Mouse (Mus musculus): ENCODE measurements around the gene Thsd7b. TPM values are rescaled to one million over a fixed set of nuclear protein-coding genes. Genes with fewer than 3 reads are reported as not detected.
A peak's percentile ranks its signal among the peaks of the same experiment; 100 is the strongest.
"Not testable (repeated sequence)": the region's sequence is repeated elsewhere in the genome, so short reads cannot be mapped to it uniquely, and the experiment has no call there.

Gene Thsd7b
- polyA plus RNA-seq, 1 experiment from 2014 or later, result 0.30 TPM

DNA sequence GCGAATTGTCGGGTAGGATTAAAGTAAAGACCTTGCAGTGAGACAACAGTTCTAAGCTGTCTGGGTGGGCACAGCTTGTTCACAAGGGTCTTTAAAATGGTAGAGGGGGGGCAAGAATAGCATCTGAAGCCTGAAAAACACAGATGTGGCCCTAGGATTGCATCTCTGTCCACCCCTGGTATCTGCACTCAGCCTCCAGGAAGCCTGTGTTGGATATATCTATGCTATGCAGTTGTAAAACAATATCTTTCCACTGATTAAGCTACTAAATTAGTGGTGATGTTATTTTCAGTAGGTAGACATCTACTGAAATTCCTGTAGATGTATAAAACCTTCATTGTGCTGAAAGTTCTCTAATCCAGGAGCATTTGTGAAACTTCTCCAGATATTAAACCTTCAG lies 840.4 kb downstream of the Thsd7b start:
- H3K4me1 ChIP-seq, result no peaks in the 10 kb centered on the region
- no peaks in the 10 kb centered on the region for H3K36me3 ChIP-seq
- no peaks in the 10 kb centered on the region for H3K27me3 ChIP-seq (ENCODE audit: low read depth, poor library complexity, severe bottlenecking)
- no peak overlapping the region for H3K4me3 ChIP-seq
- no peak for DNase-seq (ENCODE audit: low spot score)
- no peak overlapping the region for H3K27ac ChIP-seq
- 94% methylated on average over 2 of the region's 2 CpGs for WGBS
- H3K9me3 ChIP-seq (replicated peaks), result no peaks in the 10 kb centered on the region

DNA sequence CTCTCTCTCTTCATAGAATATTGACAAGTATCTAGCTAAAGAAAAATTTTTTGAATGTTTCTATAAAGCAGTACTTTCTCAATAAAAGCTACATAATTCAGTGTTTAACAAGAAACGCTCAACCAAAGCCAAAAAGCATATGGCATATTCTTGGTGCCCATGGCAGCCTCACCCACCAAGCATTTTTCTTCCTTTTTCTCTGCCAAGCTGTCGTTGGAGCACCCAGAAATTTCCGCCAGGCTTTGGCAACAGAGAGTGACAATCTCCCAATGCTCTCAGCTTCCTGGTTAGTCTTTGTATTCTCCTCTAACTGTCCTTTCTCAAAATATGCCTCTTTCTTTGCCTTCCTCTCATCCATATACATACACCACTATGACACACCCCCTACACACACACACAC lies 857.8 kb downstream of the Thsd7b start:
- no peak for DNase-seq (ENCODE audit: low spot score)
- Histone ChIP-seq H3K9me3 (replicated peaks) (no peaks in the 10 kb centered on the region), H3K4me1 (no peaks in the 10 kb centered on the region), H3K36me3 (no peaks in the 10 kb centered on the region), H3K27ac (no peak overlapping the region), H3K27me3 (ENCODE audit: low read depth, poor library complexity, severe bottlenecking) (no peaks in the 10 kb centered on the region), H3K4me3 (no peak overlapping the region)
- WGBS, result 91% methylated on average over 3 of the region's 3 CpGs

DNA sequence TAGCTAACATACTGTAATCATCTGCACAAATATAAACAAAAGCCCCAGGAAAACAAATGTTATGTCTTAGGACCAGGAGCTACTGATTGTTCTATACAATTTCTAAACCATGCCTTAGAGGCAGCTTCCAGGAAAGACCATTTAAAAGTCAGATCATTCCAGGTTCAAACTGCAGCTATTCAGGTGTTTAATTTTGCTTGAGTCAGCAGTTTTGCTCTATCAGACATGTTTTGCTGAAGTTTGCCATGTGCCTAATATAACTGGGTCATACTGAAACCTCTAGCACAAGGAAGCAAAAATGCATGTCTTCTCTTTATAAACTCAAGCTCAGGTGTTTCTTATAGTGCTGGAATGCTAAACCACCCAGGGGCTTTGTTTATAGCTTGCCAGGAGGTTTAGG lies 893.1 kb downstream of the Thsd7b start:
- Histone ChIP-seq H3K9me3 (replicated peaks) (no peaks in the 10 kb centered on the region), H3K27ac (no peak overlapping the region), H3K27me3 (ENCODE audit: low read depth, poor library complexity, severe bottlenecking) (no peaks in the 10 kb centered on the region), H3K4me3 (no peak overlapping the region), H3K4me1 (no peaks in the 10 kb centered on the region), H3K36me3 (no peaks in the 10 kb centered on the region)
- DNase-seq (ENCODE audit: low spot score), result no peak

DNA sequence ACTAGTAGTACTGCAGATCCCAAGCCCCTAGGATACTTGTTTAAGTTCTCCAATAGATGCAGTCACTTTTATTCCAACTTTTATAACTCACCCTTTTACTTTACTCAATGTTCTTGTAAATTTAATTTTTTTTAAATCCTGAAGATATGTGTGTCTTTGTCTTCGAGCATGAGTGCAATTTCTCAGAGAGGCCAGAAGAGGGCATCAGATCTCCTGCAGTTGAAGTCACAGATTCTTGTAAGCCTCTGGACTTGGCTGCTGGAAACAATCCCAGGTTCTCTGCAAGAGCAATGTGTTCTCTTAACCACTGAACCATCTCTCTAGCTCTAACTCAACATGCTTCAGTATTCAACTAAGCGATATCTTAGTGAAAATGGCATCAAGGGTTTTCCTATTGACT lies 894.2 kb downstream of the Thsd7b start:
- WGBS, result 61% methylated on average over 2 of the region's 2 CpGs
- Histone ChIP-seq H3K27me3 (ENCODE audit: low read depth, poor library complexity, severe bottlenecking) (no peaks in the 10 kb centered on the region), H3K4me3 (no peak overlapping the region), H3K36me3 (no peaks in the 10 kb centered on the region), H3K9me3 (replicated peaks) (no peaks in the 10 kb centered on the region), H3K4me1 (no peaks in the 10 kb centered on the region), H3K27ac (no peak overlapping the region)
- DNase-seq (ENCODE audit: low spot score), result no peak

DNA sequence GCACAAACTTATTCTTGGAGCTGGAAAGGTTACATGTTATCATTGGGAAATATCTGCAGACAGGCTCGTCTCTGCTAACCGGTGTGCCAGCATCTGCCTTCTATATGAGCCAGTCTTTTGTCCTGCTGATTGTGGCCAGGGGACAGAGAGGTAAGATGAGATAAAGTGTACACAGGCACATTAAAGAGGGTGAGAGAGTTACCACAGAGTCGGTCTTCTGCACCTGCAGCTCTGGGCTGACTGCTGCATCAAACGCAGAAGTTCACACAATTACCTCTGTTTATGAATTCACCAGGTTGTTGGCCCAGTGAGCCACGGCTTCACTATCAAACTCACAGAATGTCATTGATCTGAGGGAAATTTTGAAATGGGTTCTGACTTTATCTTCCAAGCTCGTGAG lies 896.8 kb downstream of the Thsd7b start:
- WGBS, result 89% methylated on average over 6 of the region's 6 CpGs

DNA sequence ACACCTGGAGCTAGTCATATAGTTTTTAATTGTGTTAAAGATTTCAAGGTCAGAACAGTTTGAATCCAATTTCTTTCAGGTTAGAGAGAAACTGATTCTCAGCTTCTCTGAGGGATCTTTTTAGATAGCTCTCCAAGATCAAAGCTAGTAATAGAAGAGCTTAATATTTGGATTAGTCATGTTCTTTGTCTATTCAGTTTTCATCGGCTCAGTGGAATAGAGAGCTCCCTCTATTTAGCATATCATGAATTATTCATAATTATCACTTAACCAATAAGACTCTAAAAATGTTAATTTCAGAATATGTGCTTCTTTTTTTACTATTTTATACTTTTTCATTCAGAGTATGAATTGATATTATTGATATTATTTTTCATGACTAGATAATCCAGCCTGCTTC lies 897.2 kb downstream of the Thsd7b start:
- H3K4me3 ChIP-seq, result no peak overlapping the region
- 94% methylated on average over 1 of the region's 1 CpGs for WGBS
- H3K4me1 ChIP-seq, result no peaks in the 10 kb centered on the region
- H3K36me3 ChIP-seq, result no peaks in the 10 kb centered on the region
- H3K27me3 ChIP-seq (ENCODE audit: low read depth, poor library complexity, severe bottlenecking), result no peaks in the 10 kb centered on the region
- no peak for DNase-seq (ENCODE audit: low spot score)
- H3K27ac ChIP-seq, result no peak overlapping the region
- H3K9me3 ChIP-seq (replicated peaks), result no peaks in the 10 kb centered on the region

More for the DNA sequence above, 896.8 kb downstream of the Thsd7b start:
- H3K27ac ChIP-seq, result no peak overlapping the region
- no peaks in the 10 kb centered on the region for H3K36me3 ChIP-seq
- no peak overlapping the region for H3K4me3 ChIP-seq
- no peaks in the 10 kb centered on the region for H3K4me1 ChIP-seq
- no peaks in the 10 kb centered on the region for H3K27me3 ChIP-seq (ENCODE audit: low read depth, poor library complexity, severe bottlenecking)
- H3K9me3 ChIP-seq (replicated peaks), result no peaks in the 10 kb centered on the region
- DNase-seq (ENCODE audit: low spot score), result no peak

DNA sequence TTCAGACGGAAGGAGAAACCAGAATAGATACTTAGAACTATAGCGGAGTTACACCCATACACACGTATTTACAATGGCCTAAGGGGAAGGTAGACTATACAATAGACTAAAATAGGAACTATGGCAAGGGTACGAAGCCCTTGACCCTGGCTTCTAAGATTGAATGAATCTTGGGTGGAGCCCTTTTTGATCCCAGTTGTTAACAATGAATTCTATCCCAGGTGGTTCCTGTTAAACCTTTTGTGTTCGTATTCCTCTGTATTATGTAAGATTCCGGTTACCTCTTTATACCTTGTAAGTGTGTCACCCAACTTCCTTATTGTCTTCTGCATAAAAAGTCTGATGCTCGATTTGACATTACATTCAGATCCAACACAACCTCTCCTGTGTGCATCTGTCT lies 913.7 kb downstream of the Thsd7b start:
- H3K36me3 ChIP-seq; H3K27ac ChIP-seq; H3K27me3 ChIP-seq (ENCODE audit: low read depth, poor library complexity, severe bottlenecking); H3K9me3 ChIP-seq (replicated peaks); H3K4me1 ChIP-seq; H3K4me3 ChIP-seq; DNase-seq (ENCODE audit: low spot score): not testable (repeated sequence)
- 91% methylated on average over 7 of the region's 7 CpGs for WGBS

DNA sequence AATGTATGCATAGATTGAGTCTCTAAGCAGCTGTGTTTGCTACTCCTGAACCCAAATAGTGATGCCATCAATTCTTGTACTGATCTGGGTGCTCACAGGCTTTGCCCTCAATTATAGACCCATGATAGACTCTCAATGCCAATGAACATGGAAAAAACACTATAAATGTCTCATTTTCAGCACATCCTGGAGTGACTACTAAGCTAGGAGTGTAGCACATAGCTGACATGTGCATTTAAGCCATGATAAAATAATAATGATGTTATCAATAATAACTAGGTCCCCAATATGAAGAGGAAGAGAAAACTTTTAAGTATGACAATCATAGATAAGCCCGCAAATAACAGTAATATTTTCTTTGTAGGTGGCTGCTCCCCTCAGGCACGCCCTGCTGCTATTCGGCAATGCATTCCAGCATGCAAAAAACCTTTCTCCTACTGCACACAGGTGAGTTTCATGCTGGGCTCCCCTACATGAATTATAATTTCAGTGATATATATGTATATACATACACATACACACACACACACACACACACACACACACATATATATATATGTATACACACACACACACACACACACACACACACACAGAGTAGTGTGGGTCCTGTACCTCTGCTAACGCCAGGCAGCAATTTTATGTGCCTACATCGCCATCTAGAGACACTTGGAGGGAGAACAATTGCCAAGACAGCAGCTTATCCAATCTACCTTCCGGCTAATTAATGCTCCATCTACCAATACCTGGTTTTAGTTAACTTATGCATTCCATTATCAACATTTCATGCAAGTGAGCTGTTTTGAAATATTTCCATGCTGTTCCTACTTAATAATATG lies 919.3 kb downstream of the Thsd7b start:
- Histone ChIP-seq H3K9me3 (replicated peaks) (no peaks in the 10 kb centered on the region), H3K4me3 (no peak overlapping the region), H3K4me1 (no peaks in the 10 kb centered on the region), H3K27me3 (ENCODE audit: low read depth, poor library complexity, severe bottlenecking) (no peaks in the 10 kb centered on the region), H3K27ac (no peak overlapping the region), H3K36me3 (no peaks in the 10 kb centered on the region)
- peak; percentile 36 for DNase-seq (ENCODE audit: low spot score)
- 54% methylated on average over 6 of the region's 6 CpGs for WGBS

DNA sequence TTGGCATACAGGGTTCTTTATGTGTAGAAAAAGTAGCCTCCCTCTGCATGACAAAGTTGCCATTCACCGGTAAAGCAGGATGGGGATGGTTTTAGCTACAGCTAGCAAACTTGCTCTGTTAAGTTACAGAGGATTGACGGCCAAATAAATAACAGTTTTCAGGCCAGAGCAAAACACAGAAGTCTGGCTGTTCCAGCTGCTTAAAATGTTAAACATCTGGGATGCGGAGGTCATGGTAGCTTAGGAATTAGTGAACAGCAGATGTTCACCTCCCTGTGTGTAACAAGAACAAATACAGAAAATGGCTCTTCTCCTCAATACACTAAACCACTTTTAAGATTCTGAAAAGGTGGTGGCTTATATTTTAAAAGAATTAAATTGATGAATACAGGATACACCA lies 944.3 kb downstream of the Thsd7b start:
- Histone ChIP-seq H3K4me3 (no peak overlapping the region), H3K9me3 (replicated peaks) (no peaks in the 10 kb centered on the region), H3K27ac (no peak overlapping the region), H3K27me3 (ENCODE audit: low read depth, poor library complexity, severe bottlenecking) (no peaks in the 10 kb centered on the region), H3K36me3 (no peaks in the 10 kb centered on the region), H3K4me1 (no peaks in the 10 kb centered on the region)
- WGBS, result 68% methylated on average over 3 of the region's 3 CpGs
- DNase-seq (ENCODE audit: low spot score), result no peak

DNA sequence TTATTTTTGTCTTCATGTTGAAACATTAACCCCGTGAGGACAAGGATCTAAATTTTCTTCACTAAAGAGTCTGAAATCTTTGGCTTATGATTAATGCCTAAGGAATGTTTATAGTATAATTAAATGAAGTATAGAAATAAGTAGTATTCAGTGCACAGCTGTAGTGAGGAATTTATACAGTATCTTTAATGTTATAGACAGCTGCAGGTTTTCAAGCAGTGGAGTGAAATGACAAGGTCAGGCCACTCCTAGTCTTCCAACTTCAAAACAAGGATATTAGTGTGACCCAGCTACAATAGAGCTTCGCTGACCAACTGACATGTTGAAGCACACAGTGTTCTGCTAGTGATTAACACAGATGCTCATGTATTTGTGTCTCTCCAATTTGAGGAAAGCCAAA lies 949.8 kb downstream of the Thsd7b start:
- no peak for DNase-seq (ENCODE audit: low spot score)
- no peaks in the 10 kb centered on the region for H3K36me3 ChIP-seq
- H3K4me3 ChIP-seq, result no peak overlapping the region
- 89% methylated on average over 2 of the region's 2 CpGs for WGBS
- no peaks in the 10 kb centered on the region for H3K9me3 ChIP-seq (replicated peaks)
- no peak overlapping the region for H3K27ac ChIP-seq
- H3K27me3 ChIP-seq (ENCODE audit: low read depth, poor library complexity, severe bottlenecking), result no peaks in the 10 kb centered on the region
- no peaks in the 10 kb centered on the region for H3K4me1 ChIP-seq

DNA sequence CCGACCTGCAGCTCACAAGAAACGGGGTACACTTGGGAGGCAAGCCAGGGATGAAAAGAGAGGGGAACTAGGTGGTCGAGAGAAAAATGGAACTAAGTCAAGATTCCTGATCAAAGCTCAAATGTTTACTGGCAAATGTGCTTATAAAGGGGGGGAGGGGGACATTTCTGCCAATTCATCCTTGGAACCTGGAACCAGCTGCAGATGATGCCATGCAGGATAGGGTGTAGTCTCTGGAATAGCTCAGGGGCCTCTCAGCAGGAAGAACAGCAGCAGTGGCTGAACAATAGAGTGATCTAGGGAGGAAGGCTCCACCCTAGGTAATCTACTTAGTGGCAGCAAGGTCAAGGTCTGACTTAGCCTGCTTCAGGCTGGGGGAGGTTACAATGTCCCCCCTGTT lies 972.5 kb downstream of the Thsd7b start:
- 92% methylated on average over 3 of the region's 3 CpGs for WGBS
- no peak for DNase-seq (ENCODE audit: low spot score)
- Histone ChIP-seq H3K9me3 (replicated peaks) (no peaks in the 10 kb centered on the region), H3K27me3 (ENCODE audit: low read depth, poor library complexity, severe bottlenecking) (no peaks in the 10 kb centered on the region), H3K4me1 (no peaks in the 10 kb centered on the region), H3K4me3 (no peak overlapping the region), H3K36me3 (no peaks in the 10 kb centered on the region), H3K27ac (no peak overlapping the region)

DNA sequence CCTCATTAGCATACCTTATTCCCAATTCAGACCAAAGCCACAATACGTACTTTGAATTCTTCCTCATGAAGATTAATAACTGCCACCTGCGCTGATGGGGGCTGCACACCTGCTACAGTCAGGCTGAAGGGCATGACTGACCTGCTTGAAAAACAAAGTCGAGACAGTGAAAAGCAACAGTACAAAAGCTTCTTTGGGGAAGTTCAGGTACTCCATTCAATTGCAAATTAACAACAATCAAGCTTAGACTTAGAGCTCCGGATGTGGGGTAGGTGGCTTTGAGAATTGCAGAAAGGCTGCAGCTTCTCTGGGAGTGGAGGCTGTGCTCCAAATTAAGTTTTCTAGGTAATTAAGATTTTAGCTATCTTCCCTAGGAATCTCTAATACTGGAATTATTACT lies 973.2 kb downstream of the Thsd7b start:
- not testable (repeated sequence) for H3K4me3 ChIP-seq; DNase-seq (ENCODE audit: low spot score); H3K36me3 ChIP-seq; H3K9me3 ChIP-seq (replicated peaks); H3K27me3 ChIP-seq (ENCODE audit: low read depth, poor library complexity, severe bottlenecking); H3K27ac ChIP-seq; H3K4me1 ChIP-seq
- WGBS, result 95% methylated on average over 4 of the region's 4 CpGs

DNA sequence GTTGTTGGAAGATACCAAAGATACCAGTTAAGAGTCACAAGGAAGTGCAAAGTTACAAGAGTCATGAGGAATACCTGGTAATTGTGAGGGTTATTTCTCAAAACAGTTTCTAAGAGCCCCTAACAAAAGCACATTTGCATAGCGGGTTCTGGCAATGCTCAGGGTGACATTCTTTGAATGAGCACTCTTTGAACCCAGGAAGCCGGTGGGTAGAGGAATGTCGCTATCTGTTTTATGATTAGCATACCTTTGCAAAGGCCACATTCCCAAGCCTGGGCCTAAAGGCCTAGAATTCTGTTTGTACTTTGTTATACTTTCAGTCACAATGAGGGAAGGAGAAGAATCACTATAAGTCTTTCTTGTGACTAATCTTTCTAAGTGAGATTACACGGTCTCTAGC lies 973.8 kb downstream of the Thsd7b start:
- 91% methylated on average over 4 of the region's 4 CpGs for WGBS
- DNase-seq (ENCODE audit: low spot score); H3K27me3 ChIP-seq (ENCODE audit: low read depth, poor library complexity, severe bottlenecking); H3K4me3 ChIP-seq; H3K36me3 ChIP-seq; H3K27ac ChIP-seq; H3K9me3 ChIP-seq (replicated peaks); H3K4me1 ChIP-seq: not testable (repeated sequence)

DNA sequence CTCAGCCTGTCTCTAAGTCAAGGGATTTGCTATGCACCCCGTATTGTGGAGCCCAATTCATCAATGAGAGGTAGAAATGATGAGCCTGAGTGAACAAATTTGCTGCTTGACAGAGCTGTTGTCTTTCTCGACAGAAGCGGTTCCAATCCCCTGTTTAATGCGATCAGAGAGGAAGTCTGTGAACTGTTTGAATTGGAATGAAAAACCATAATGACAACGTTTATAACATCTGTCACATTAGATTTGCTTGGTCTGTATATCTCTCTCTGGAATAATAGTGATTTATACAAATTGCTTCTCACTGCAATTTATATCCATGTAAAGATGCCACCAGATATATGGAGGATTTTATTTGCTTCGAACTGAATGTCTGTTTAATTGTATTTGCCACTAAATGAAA lies 988.9 kb downstream of the Thsd7b start:
- no peaks in the 10 kb centered on the region for H3K27me3 ChIP-seq (ENCODE audit: low read depth, poor library complexity, severe bottlenecking)
- H3K4me1 ChIP-seq, result 0 out of 2 replicates have a peak, but pooled peaks cover 2% of the 10 kb centered on the region
- no peaks in the 10 kb centered on the region for H3K36me3 ChIP-seq
- DNase-seq (ENCODE audit: low spot score), result no peak
- H3K27ac ChIP-seq, result no peak overlapping the region
- no peak overlapping the region for H3K4me3 ChIP-seq
- no peaks in the 10 kb centered on the region for H3K9me3 ChIP-seq (replicated peaks)
- 85% methylated on average over 6 of the region's 6 CpGs for WGBS
